Mouse (Mus musculus): ENCODE measurements around the gene Olfr136.

Gene Olfr136

GRCm38 (mm10) chr17:38329531-38329930 is at the start of gene Olfr136:
Olfr136 (plus strand) TSS chr17:38329831.
- no peak for DNase-seq

GRCm38 (mm10) chr17:38307470-38307869 is 22.2 kb upstream of the Olfr136 start, which contains the start of gene Olfr137:
Olfr137 (minus strand) TSS chr17:38307570.
- DNase-seq: no peak
